In genomic region chr1:13870631-13871286, GRCm38 (mm10) we compare ENCODE assay signal across 16 mouse cellular contexts.
DNase-seq lines count a peak whose midpoint lies in the region; ATAC-seq and TF ChIP-seq lines count a peak whose summit lies in the region.
"Had no signal": no experiment of that assay in that cellular context is flagged by ENCODE, and none has a peak within 500 bp of the region (broad histone marks: within the 10 kb centered on the region; RNA-seq: fewer than 3 reads in every experiment).

No protein-coding gene starts in this region.

- H3K9me3 ChIP-seq in lung, embryonic 14.5 days (ENCODE audit: low read depth, low read length) = no peaks in the 10 kb centered on the region
- H3K9me3 ChIP-seq: embryonic facial prominence, embryonic 12.5 days; lung, embryonic 15.5 days; megakaryocyte, embryonic 14.5 days had no signal

- H3K4me1 ChIP-seq in lung, embryonic 14.5 days (ENCODE audit: insufficient read depth) = no peaks in the 10 kb centered on the region
- H3K4me1 ChIP-seq: embryonic facial prominence, embryonic 12.5 days; heart, embryonic 12.5 days; lung, embryonic 15.5 days; megakaryocyte, embryonic 14.5 days had no signal

- peak; percentile 35 to 45 for DNase-seq in cerebellum, postnatal 14 days
- DNase-seq in cerebellum, adult 11 months = no peak
- peak; percentile 75 for DNase-seq in lung, embryonic 14.5 days
- DNase-seq in lung, adult 18-20 months = no peak
- DNase-seq in left cerebral cortex, postnatal 25 days (ENCODE audit: low spot score in 2 of 2) = peak; percentile 32 to 71
- no peak for DNase-seq in gastrocnemius, adult 8-10 months (ENCODE audit: low spot score in 2 of 2)
- DNase-seq in kidney, adult 9 months = no peak
- DNase-seq: adrenal gland, adult 8-10 months; cerebellum, postnatal 36 days; gastrocnemius, postnatal 36 days; liver had no signal

- intact Hi-C loops in left cerebral cortex, postnatal 25 days (cut with DNase I) = no loop called here

- ATAC-seq in lung, embryonic 14.5 days (ENCODE audit: insufficient read depth) = peak; percentile 77; the same call in 1 of the 2 replicates
- peak; percentile 100 for ATAC-seq in frontal cortex, adult (ENCODE audit: low TSS enrichment)

- no peak overlapping the region for H3K9ac ChIP-seq in lung, embryonic 14.5 days
- H3K9ac ChIP-seq: embryonic facial prominence, embryonic 12.5 days; heart, embryonic 12.5 days; lung, embryonic 15.5 days had no signal

- H3K36me3 ChIP-seq in lung, embryonic 14.5 days (ENCODE audit: insufficient read depth) = no peaks in the 10 kb centered on the region
- H3K36me3 ChIP-seq: embryonic facial prominence, embryonic 12.5 days; heart, embryonic 12.5 days; lung, embryonic 15.5 days had no signal

- H3K27me3 ChIP-seq in lung, embryonic 14.5 days (ENCODE audit: insufficient read depth, low read length) = no peaks in the 10 kb centered on the region
- H3K27me3 ChIP-seq: embryonic facial prominence, embryonic 12.5 days; heart, embryonic 12.5 days; lung, embryonic 15.5 days; megakaryocyte, embryonic 14.5 days had no signal

- no peak overlapping the region for H3K4me2 ChIP-seq in lung, embryonic 14.5 days
- H3K4me2 ChIP-seq: embryonic facial prominence, embryonic 12.5 days; heart, embryonic 12.5 days; lung, embryonic 15.5 days had no signal

- no peak overlapping the region for H3K4me3 ChIP-seq in lung, embryonic 14.5 days (ENCODE audit: low read depth, low read length)
- H3K4me3 ChIP-seq: embryonic facial prominence, embryonic 12.5 days; heart, embryonic 12.5 days; lung, embryonic 15.5 days; megakaryocyte, embryonic 14.5 days had no signal

- no peak for TF ChIP-seq CTCF in lung, embryonic 14.5 days (IDR thresholded peaks at IDR 0.05; ENCODE audit: low read depth)

- no peak overlapping the region for H3K27ac ChIP-seq in lung, embryonic 14.5 days (ENCODE audit: low read depth)
- H3K27ac ChIP-seq: embryonic facial prominence, embryonic 12.5 days; lung, embryonic 15.5 days had no signal

- WGBS in lung, embryonic 14.5 days = 45% methylated on average over 3 of the region's 3 CpGs

Comparison
In these comparisons a context has a peak if more than half of its experiments do, and no peak if none do; other contexts are left out.
1. DNase-seq: peak in cerebellum, postnatal 14 days (2 of 2), lung, embryonic 14.5 days (single experiment) and left cerebral cortex, postnatal 25 days (2 of 2); none in cerebellum, adult 11 months (single experiment), lung, adult 18-20 months (0 of 2), gastrocnemius, adult 8-10 months (0 of 2) and kidney, adult 9 months (single experiment).